Mouse (Mus musculus) lung, embryonic 14.5 days (tissue): ENCODE data around the gene Alox12b. TPM values are rescaled to one million over a fixed set of nuclear protein-coding genes. Genes with fewer than 3 reads are reported as not detected.

ENCODE experiments used
- ATAC-seq: fragments of 200-750 bp; cut with Nextera tagmentation; 2 replicates; pipeline ENCODE4 v1.8.0; 2017; ENCODE audit warnings: mild to moderate bottlenecking, moderate TSS enrichment, moderate library complexity; ENCODE audit not compliant: insufficient read depth
- DNase-seq: peaks from one replicate; pipeline ENCODE4 v3.0.0-alpha.2; 2015
- H3K27ac ChIP-seq: fragments of 300-500 bp; sonication (generic); 2 replicates; pipeline ENCODE4 v1.5.1; 2014; ENCODE audit warnings: low read depth, mild to moderate bottlenecking, moderate library complexity
- H3K27me3 ChIP-seq: fragments of 300-500 bp; sonication (generic); 2 replicates; pipeline ENCODE4 v1.6.1; 2014; ENCODE audit warnings: low read length, control low read depth; ENCODE audit not compliant: insufficient read depth
- H3K36me3 ChIP-seq: fragments of 300-500 bp; sonication (generic); 2 replicates; pipeline ENCODE4 v1.6.1; 2014; ENCODE audit warnings: control low read depth; ENCODE audit not compliant: insufficient read depth
- H3K4me1 ChIP-seq: fragments of 300-500 bp; sonication (generic); 2 replicates; pipeline ENCODE4 v1.6.1; 2014; ENCODE audit warnings: antibody characterized with exemption, control low read depth; ENCODE audit not compliant: insufficient read depth
- H3K4me2 ChIP-seq: fragments of 300-500 bp; sonication (generic); 2 replicates; pipeline ENCODE4 v1.6.1; 2014; ENCODE audit warnings: mild to moderate bottlenecking
- H3K4me3 ChIP-seq: fragments of 300-500 bp; sonication (generic); 2 replicates; pipeline ENCODE4 v1.5.1; 2014; ENCODE audit warnings: low read depth, low read length
- H3K9ac ChIP-seq: fragments of 300-500 bp; sonication (generic); 2 replicates; pipeline ENCODE4 v1.6.1; 2014
- H3K9me3 ChIP-seq: fragments of 300-500 bp; sonication (generic); 2 replicates; pipeline ENCODE4 v1.6.1; 2016; ENCODE audit warnings: low read depth, low read length, control low read depth
- CTCF ChIP-seq: IDR thresholded peaks from 2 replicates; pipeline ENCODE4 v1.5.1; 2016; ENCODE audit warnings: antibody characterized with exemption, low read depth
- WGBS: fragments of 180-500 bp; shearing (Covaris S2); extraction: QIAGEN DNeasy Blood & Tissue Kit; methylation state at CpG from one replicate; pipeline ENCODE4 v1.1.7; 2014; 5-methylcytosine and 5-hydroxymethylcytosine counted together
- polyA plus RNA-seq: library from polyadenylated mRNA; unstranded; fragments of >200 nt; fragmentation: Nextera tagmentation; extraction: Ambion mirVana; gene quantifications from 2 replicates; pipeline ENCODE4 v1.2.1, GENCODE M21; 2014

Alox12b gene
- polyA plus RNA-seq, 1 experiment from 2014 or later, result not detected

DNA sequence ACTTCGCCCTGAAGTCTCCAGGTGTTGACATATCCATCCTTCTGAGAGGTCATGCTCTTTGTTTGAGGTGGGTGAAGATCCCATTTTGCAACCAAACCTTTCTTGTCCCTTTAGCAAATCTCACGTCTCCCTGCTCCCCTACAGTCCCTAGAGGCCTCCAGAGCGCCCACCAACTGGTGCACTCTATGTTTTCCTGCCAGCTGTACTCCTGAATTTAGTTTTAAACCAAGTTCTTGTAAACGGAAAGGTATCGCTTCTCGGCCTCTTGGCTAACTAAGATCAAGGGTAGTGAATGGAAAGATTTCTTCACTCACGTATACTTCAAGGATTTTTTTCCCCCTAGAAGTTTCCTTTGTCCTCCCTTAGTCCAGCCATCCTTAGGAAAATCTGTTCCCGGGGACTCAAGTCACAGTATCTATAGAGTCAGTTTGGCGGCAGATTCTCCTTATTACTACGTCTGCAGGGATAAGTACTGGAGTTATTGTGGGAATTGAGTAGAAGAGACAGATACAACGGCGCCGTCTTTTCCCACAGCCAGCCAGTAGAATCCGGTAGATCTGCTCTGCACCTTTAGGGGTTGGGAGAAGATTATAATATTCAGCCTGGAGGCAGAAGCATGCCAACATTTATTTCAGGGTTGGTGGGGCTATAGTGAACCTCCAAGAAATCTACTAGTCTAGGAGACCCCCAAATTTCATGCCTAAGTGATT is 37.2 kb upstream of the Alox12b start:
- Histone ChIP-seq H3K9me3 (no peaks in the 10 kb centered on the region), H3K4me2 (peak overlapping the region; percentile 93), H3K4me1 (peaks cover 7% of the 10 kb centered on the region), H3K27ac (no peak overlapping the region), H3K4me3 (peak overlapping the region; percentile 74), H3K27me3 (no peaks in the 10 kb centered on the region; the same call in 1 of the 2 replicates), H3K9ac (peak overlapping the region; percentile 31; the same call in 1 of the 2 replicates), H3K36me3 (no peaks in the 10 kb centered on the region)
- WGBS, result 32% methylated on average over 14 of the region's 14 CpGs
- ATAC-seq (no peak), DNase-seq (peak; percentile 20)
- no peak for TF ChIP-seq CTCF

DNA sequence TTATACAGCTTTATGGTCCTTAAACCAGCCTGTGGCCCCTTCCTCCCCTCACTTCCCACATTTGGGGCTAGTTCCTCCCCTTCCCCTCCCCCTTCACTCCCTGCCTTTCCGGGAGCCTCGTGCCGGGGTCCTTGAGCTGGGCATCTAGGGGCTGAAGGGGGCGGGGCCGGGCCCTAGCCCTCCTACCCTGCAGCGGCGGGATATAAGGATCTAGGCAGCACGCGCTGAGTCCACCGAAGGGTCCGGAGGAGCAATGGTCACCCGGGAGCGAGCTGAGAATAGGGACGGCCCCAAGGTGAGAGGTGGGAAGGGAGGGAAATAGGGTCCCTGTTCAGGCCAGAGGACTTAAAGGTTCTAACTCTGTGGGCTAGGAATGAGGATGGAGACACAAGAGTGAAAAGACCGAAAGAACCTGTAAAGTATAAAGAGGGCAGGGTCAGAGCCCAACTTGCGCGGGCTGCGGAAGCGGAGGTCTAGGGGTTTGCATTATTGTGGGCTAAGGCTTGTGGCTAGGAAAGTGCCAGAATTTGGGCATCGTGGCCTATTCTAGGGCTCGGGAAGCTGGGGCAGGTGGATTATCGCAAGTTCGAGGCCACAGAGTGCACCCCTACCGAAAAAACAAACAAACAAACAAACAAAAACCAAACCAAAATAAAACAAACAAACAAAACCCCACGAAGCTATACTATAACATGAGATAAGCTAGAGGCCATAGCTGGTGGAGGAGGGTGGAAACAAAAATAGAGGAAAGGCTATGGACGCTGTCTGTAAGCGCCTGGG is 36.4 kb upstream of the Alox12b start, which contains the start of gene Hes7:
TSS of gene Hes7 (plus strand) at position 184 of the 780 bp plus-strand sequence.
- peak; percentile 61 for DNase-seq
- whole genome bisulfite sequencing, result 2% methylated on average over 27 of the region's 27 CpGs
- Histone ChIP-seq H3K27ac (no peak within 1 kb of the TSS), H3K9ac (peak within 1 kb of the TSS; percentile 69), H3K36me3 (no peaks in the 10 kb centered on the region), H3K4me1 (peaks cover 7% of the 10 kb centered on the region), H3K27me3 (no peaks in the 10 kb centered on the region), H3K9me3 (no peaks in the 10 kb centered on the region), H3K4me3 (peak within 1 kb of the TSS; percentile 74), H3K4me2 (peak within 1 kb of the TSS; percentile 93)
- TF ChIP-seq CTCF, result no peak
- ATAC-seq, result no peak

GRCm38 (mm10) chr11:69121001-69121740 is 35.6 kb upstream of the Alox12b start:
- H3K4me3 ChIP-seq, result peak overlapping the region; percentile 74
- H3K9me3 ChIP-seq, result no peaks in the 10 kb centered on the region
- H3K4me2 ChIP-seq, result peak overlapping the region; percentile 93
- H3K9ac ChIP-seq, result peak overlapping the region; percentile 69
- no peak for TF ChIP-seq CTCF
- peaks cover 7% of the 10 kb centered on the region for H3K4me1 ChIP-seq
- no peak overlapping the region for H3K27ac ChIP-seq
- H3K27me3 ChIP-seq, result no peaks in the 10 kb centered on the region
- DNase-seq (peak; percentile 57), ATAC-seq (no peak)
- no peaks in the 10 kb centered on the region for H3K36me3 ChIP-seq
- under 1% methylated on average over 33 of the region's 33 CpGs for WGBS

DNA sequence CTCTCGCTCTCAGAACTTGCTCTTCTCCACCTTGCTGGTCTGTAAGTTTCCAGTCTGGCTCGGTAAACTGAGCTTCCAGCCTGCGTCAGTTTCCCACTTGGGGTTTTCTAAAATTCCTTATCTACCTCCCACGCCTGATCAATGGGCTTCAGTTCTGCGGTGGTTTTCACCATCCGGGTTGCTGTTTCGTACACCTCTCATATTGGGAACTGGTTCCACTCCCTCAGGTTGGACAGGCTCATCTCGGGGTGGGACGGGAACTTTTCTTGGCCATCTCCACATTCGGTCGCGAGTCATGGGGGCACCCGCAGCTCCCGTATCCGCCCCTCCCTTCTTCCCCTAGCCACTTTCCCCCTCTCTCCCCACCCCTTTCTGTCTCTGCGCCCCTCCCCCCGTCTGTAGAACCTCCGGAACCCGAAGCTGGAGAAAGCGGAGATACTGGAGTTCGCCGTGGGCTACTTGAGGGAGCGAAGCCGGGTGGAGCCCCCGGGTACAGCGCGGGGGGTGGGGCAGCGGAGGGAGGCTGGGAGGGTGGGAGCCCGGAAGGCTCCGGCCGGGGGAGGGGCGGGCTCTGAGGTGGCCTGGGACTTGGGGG is 35.0 kb upstream of the Alox12b start:
- ATAC-seq (no peak), DNase-seq (peak; percentile 75)
- Histone ChIP-seq H3K36me3 (no peaks in the 10 kb centered on the region), H3K27me3 (no peaks in the 10 kb centered on the region), H3K9me3 (no peaks in the 10 kb centered on the region), H3K4me1 (peaks cover 13% of the 10 kb centered on the region), H3K4me3 (peak overlapping the region; percentile 74), H3K27ac (peak overlapping the region; percentile 89; the same call in 1 of the 2 replicates), H3K4me2 (peak overlapping the region; percentile 93), H3K9ac (peak overlapping the region; percentile 69)
- under 1% methylated on average over 32 of the region's 32 CpGs for WGBS
- TF ChIP-seq CTCF, result no peak

DNA sequence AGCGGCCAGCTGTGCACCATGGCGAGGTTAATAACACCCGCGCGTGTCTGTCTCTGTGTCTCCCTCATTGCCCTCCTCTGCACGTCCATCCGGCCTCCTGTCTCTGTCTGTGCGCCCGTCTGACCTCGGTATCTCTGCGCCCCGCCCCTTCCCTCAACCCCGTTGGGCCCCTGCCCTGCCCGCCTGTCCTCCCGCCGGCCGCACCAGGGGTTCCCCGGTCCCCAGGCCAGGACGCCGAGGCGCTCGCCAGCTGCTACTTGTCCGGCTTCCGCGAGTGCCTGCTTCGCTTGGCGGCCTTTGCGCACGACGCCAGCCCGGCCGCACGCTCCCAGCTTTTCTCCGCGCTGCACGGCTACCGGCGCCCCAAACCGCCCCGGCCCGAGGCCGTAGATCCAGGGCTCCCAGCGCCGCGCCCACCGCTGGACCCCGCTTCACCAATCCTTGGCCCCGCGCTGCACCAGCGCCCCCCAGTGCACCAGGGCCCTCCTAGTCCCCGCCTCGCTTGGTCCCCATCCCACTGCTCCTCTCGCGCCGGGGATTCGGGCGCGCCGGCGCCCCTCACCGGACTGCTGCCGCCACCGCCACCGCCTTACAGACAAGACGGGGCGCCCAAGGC is 34.3 kb upstream of the Alox12b start, which contains the start of gene 9130213A22Rik:
TSS of gene 9130213A22Rik (minus strand) at position 254 of the 616 bp plus-strand sequence.
- Histone ChIP-seq H3K4me1 (peaks cover 13% of the 10 kb centered on the region), H3K36me3 (no peaks in the 10 kb centered on the region), H3K27ac (peak within 1 kb of the TSS; percentile 89), H3K4me2 (peak within 1 kb of the TSS; percentile 93), H3K9me3 (no peaks in the 10 kb centered on the region), H3K27me3 (no peaks in the 10 kb centered on the region), H3K4me3 (peak within 1 kb of the TSS; percentile 74), H3K9ac (peak within 1 kb of the TSS; percentile 69)
- WGBS, result under 1% methylated on average over 66 of the region's 66 CpGs
- TF ChIP-seq CTCF, result peak; percentile 78
- DNase-seq (peak; percentile 95), ATAC-seq (peak; percentile 70)

GRCm38 (mm10) chr11:69123056-69123692 is 33.6 kb upstream of the Alox12b start:
- under 1% methylated on average over 29 of the region's 29 CpGs for WGBS
- H3K27ac ChIP-seq, result peak overlapping the region; percentile 89
- DNase-seq, result peak; percentile 96
- H3K9ac ChIP-seq, result peak overlapping the region; percentile 69
- no peaks in the 10 kb centered on the region for H3K9me3 ChIP-seq
- H3K4me1 ChIP-seq, result peaks cover 13% of the 10 kb centered on the region
- H3K27me3 ChIP-seq, result no peaks in the 10 kb centered on the region
- peak; percentile 4; the same call in 1 of the 2 replicates for ATAC-seq
- no peaks in the 10 kb centered on the region for H3K36me3 ChIP-seq
- H3K4me2 ChIP-seq, result peak overlapping the region; percentile 93
- peak overlapping the region; percentile 74 for H3K4me3 ChIP-seq
- no peak for TF ChIP-seq CTCF
